Mouse (Mus musculus) megakaryocyte, embryonic 14.5 days (primary cell): ENCODE data around the gene Gm45717.

Source experiments
- FLI1 ChIP-seq: IDR thresholded peaks from 2 replicates; pipeline ENCODE4 v1.6.1; 2012; ENCODE audit warnings: low read length, inconsistent platforms, mixed read lengths
- GATA1 ChIP-seq: IDR thresholded peaks from 3 replicates; pipeline ENCODE4 v1.6.1; 2012; ENCODE audit warnings: mixed read lengths, low read length, inconsistent platforms, borderline replicate concordance

DNA sequence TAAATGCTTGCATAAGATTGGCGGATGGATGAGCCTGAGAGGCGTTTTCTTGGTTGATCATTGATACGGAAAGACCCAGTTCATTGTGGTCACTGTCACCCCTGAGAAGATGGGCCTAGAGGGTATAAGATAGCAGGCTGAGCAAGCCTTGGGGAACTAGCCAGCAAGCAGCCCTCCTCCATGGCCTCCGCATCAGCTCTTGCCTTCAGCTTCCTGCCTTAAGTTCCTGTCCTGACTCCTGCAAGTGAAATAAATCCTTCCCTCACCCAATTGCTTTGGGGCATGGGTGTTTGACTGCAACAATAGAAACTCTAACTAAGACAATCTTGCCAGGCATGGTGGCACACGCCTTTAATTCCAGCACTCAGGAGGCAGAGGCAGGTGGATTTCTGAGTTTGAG, 4.3 kb upstream of the Gm45717 start:
- TF ChIP-seq GATA1 (no peak), FLI1 (no peak)
